In genomic region chr16:23225821-23226600, GRCm38 (mm10) we compare ENCODE assay signal across 8 mouse cellular contexts. TPM values are rescaled to one million over a fixed set of nuclear protein-coding genes. Genes with fewer than 3 reads are reported as not detected.
DNase-seq lines count a peak whose midpoint lies in the region; ATAC-seq and TF ChIP-seq lines count a peak whose summit lies in the region.

No protein-coding gene starts in this region.

- H3K36me3 ChIP-seq in hindbrain, postnatal 0 days (ENCODE audit: insufficient read depth, low read length), result no peaks in the 10 kb centered on the region
- no peaks in the 10 kb centered on the region for H3K36me3 ChIP-seq in limb, embryonic 10.5 days
- no peaks in the 10 kb centered on the region for H3K36me3 ChIP-seq in midbrain, embryonic 11.5 days (ENCODE audit: control insufficient read depth, insufficient read depth, low read length)

- H3K27me3 ChIP-seq in hindbrain, postnatal 0 days (ENCODE audit: insufficient read depth, low read length), result no peaks in the 10 kb centered on the region
- H3K27me3 ChIP-seq in limb, embryonic 10.5 days (ENCODE audit: low read depth, poor library complexity, severe bottlenecking), result no peaks in the 10 kb centered on the region
- H3K27me3 ChIP-seq in midbrain, embryonic 11.5 days (ENCODE audit: control insufficient read depth, insufficient read depth, low read length), result no peaks in the 10 kb centered on the region

- no peaks in the 10 kb centered on the region for H3K9me3 ChIP-seq in hindbrain, postnatal 0 days (ENCODE audit: low read length)
- H3K9me3 ChIP-seq in limb, embryonic 10.5 days (replicated peaks), result no peaks in the 10 kb centered on the region
- H3K9me3 ChIP-seq in midbrain, embryonic 11.5 days (ENCODE audit: control insufficient read depth, low read length), result no peaks in the 10 kb centered on the region

- H3K4me1 ChIP-seq in hindbrain, postnatal 0 days (ENCODE audit: insufficient read depth, low read length), result no peaks in the 10 kb centered on the region; the same call in 1 of the 2 replicates
- H3K4me1 ChIP-seq in limb, embryonic 10.5 days, result peaks cover 48% of the 10 kb centered on the region
- peaks cover 10% of the 10 kb centered on the region; the same call in 1 of the 2 replicates for H3K4me1 ChIP-seq in midbrain, embryonic 11.5 days (ENCODE audit: control insufficient read depth, insufficient read depth, low read length)

- peak overlapping the region; percentile 59 for H3K27ac ChIP-seq in hindbrain, postnatal 0 days
- H3K27ac ChIP-seq in limb, embryonic 10.5 days, result peak overlapping the region; percentile 99
- peak overlapping the region; percentile 77 for H3K27ac ChIP-seq in midbrain, embryonic 11.5 days (ENCODE audit: low read depth, low read length)

- H3K4me2 ChIP-seq in hindbrain, postnatal 0 days (ENCODE audit: low read depth, low read length), result peak overlapping the region; percentile 96
- H3K4me2 ChIP-seq in midbrain, embryonic 11.5 days, result peak overlapping the region; percentile 93

- peak; percentile 27; the same call in 1 of the 2 replicates for ATAC-seq in cerebellum, adult (ENCODE audit: insufficient number of reproducible peaks, low FRiP score, low TSS enrichment)
- peak; percentile 48; the same call in 1 of the 2 replicates for ATAC-seq in hindbrain, postnatal 0 days
- peak; percentile 63 for ATAC-seq in midbrain, embryonic 11.5 days (ENCODE audit: low FRiP score)

- H3K9ac ChIP-seq in hindbrain, postnatal 0 days (replicated peaks; ENCODE audit: low read length), result peak overlapping the region; percentile 67
- H3K9ac ChIP-seq in midbrain, embryonic 11.5 days (ENCODE audit: low read length), result peak overlapping the region; percentile 96

- TF ChIP-seq CTCF in hindbrain, postnatal 0 days (IDR thresholded peaks at IDR 0.05; ENCODE audit: low read depth), result peak; percentile 50

- no peak for DNase-seq in cerebellum, adult 11-12 months
- peak; percentile 70 to 71 for DNase-seq in cerebellum, postnatal 10 days
- peak; percentile 27 for DNase-seq in gastrocnemius, postnatal 10 days
- DNase-seq in hindbrain, postnatal 0 days (ENCODE audit: low spot score), result peak; percentile 68
- DNase-seq in limb, embryonic 10.5 days (ENCODE audit: low spot score), result peak; percentile 70
- DNase-seq in midbrain, embryonic 11.5 days (ENCODE audit: low spot score, missing footprints), result peak; percentile 95
- peak; percentile 63 to 70 for DNase-seq in spleen, postnatal 36 days (ENCODE audit: low spot score in 2 of 2)

- WGBS in hindbrain, postnatal 0 days, result under 1% methylated on average over 28 of the region's 28 CpGs
- 1% methylated on average over 28 of the region's 28 CpGs for WGBS in limb, embryonic 10.5 days
- 0% methylated on average over 28 of the region's 28 CpGs for WGBS in midbrain, embryonic 11.5 days

- H3K4me3 ChIP-seq in hindbrain, postnatal 0 days (ENCODE audit: low read length), result peak overlapping the region; percentile 62
- H3K4me3 ChIP-seq in limb, embryonic 10.5 days, result peak overlapping the region; percentile 85
- H3K4me3 ChIP-seq in midbrain, embryonic 11.5 days (ENCODE audit: low read depth, low read length), result peak overlapping the region; percentile 79

RNA-seq across cellular contexts. Expression of gene St6gal1, which starts 1.5 kb away (rescaled TPM):
- total RNA-seq in gastrocnemius, postnatal 10 days (2021), result 1 to 10 TPM; 9.5 to 9.8 TPM
- 23.9 and 39.9 TPM in 2 replicates for total RNA-seq in hindbrain, postnatal 0 days (2014; rRNA removed)
- polyA plus RNA-seq in hindbrain, postnatal 0 days (2015; fragmentation: Nextera tagmentation; extraction: Ambion mirVana), result 10.4 and 11.6 TPM in 2 replicates
- 23.8 and 26.7 TPM in 2 replicates for polyA plus RNA-seq in limb, embryonic 10.5 days (2016; fragmentation: Nextera tagmentation; extraction: Ambion mirVana)
- 31.8 and 34.1 TPM in 2 replicates for polyA plus RNA-seq in midbrain, embryonic 11.5 days (2014; fragmentation: Nextera tagmentation; extraction: Ambion mirVana)
